Mouse (Mus musculus): ENCODE results near the gene Oprm1. TPM values are rescaled to one million over a fixed set of nuclear protein-coding genes. Genes with fewer than 3 reads are reported as not detected.
"Not testable (repeated sequence)": the region's sequence is repeated elsewhere in the genome, so short reads cannot be mapped to it uniquely, and the experiment has no call there.

Oprm1 gene
- polyA plus RNA-seq, 1 experiment from 2014 or later: not detected

DNA sequence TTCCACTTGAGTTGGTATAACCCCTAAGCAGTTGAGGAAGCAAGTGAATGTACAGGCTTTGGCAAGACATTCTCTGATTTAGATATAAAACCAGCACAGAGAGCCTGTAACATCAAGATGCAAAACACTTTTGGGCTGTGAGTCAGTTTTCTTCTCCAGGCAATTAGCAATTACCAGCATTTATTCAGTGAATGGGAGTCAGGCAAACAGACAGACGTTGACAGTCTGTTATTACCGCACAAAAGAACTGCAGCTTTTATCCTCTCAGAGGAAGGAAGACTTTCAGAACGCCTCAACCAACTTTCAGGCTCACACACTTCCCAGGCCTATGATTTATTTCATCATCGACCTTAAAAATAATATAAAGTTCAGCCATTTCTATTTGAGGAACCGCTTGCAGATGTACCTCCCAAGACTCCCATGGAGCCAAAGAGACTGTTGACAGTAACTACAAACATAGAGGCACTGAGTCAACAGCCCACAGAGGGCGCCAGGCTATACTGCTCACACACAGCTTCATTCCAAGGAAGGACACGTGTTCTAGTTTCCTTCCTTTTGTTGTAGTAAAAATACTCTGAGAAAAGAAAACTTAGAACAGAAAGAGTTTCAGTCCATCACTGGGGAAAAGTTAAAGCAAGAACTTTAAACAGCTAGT lies 113.2 kb downstream of the Oprm1 start:
- H3K27ac ChIP-seq: no peak overlapping the region
- H3K4me3 ChIP-seq (ENCODE audit: inconsistent target): no peak overlapping the region
- no peaks in the 10 kb centered on the region for H3K36me3 ChIP-seq (ENCODE audit: inconsistent target)
- H3K79me2 ChIP-seq (ENCODE audit: inconsistent target): no peaks in the 10 kb centered on the region
- WGBS (ENCODE audit: missing documents): 90% methylated on average over 7 of the region's 7 CpGs

DNA sequence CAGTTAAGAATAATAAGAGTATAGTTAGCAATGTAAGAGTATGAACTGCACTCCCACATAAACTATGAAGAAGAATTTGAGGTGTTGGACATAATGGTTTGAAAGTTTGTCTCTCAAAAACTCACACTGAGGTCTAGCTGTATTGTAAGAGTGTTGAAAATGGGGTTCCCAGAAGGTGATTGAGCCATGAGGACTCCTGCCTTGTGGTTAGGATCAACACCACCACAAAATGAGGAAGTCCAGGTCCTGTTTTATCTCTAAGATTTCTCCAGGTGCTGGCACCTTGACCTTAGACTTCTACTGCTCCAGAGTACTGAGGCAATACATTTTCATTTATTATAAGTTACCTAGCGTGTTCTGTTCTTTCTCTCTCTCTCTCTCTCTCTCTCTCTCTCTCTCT lies 115.6 kb downstream of the Oprm1 start:
- WGBS (ENCODE audit: missing documents): 100% methylated on average over 1 of the region's 1 CpGs
- H3K36me3 ChIP-seq (ENCODE audit: inconsistent target): no peaks in the 10 kb centered on the region
- no peak overlapping the region for H3K4me3 ChIP-seq (ENCODE audit: inconsistent target)
- no peak overlapping the region for H3K27ac ChIP-seq
- no peaks in the 10 kb centered on the region for H3K79me2 ChIP-seq (ENCODE audit: inconsistent target)

- WGBS (ENCODE audit: missing documents): 96% methylated on average over 2 of the region's 2 CpGs
- no peaks in the 10 kb centered on the region for H3K79me2 ChIP-seq (ENCODE audit: inconsistent target)
- no peak overlapping the region for H3K27ac ChIP-seq
- H3K36me3 ChIP-seq (ENCODE audit: inconsistent target): no peaks in the 10 kb centered on the region
- H3K4me3 ChIP-seq (ENCODE audit: inconsistent target): no peak overlapping the region
These were observed 120.1 kb downstream of the Oprm1 start for GRCm38 (mm10) chr10:6878276-6878881.

DNA sequence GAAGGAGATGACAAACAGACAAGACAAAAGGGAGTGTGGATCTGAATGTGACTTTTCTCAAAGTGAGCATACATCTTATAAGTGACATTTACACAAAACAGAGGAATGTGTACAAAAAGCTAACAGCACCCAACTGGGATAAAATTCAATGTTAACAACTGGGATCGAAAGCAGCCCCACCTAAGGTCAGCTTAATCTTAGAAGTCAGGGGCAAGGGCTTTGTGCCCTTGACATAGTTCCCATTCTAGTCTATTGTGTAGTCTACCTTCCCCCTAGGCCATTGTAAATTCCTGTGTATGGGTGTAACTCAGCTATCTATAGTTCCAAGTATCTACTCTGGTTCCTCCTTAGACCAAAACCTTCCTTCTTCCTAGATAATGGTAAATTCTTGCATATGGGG lies 123.7 kb downstream of the Oprm1 start:
- H3K4me3 ChIP-seq (ENCODE audit: inconsistent target); H3K27ac ChIP-seq; H3K36me3 ChIP-seq (ENCODE audit: inconsistent target); H3K79me2 ChIP-seq (ENCODE audit: inconsistent target): not testable (repeated sequence)
- 100% methylated on average over 1 of the region's 1 CpGs for WGBS (ENCODE audit: missing documents)

DNA sequence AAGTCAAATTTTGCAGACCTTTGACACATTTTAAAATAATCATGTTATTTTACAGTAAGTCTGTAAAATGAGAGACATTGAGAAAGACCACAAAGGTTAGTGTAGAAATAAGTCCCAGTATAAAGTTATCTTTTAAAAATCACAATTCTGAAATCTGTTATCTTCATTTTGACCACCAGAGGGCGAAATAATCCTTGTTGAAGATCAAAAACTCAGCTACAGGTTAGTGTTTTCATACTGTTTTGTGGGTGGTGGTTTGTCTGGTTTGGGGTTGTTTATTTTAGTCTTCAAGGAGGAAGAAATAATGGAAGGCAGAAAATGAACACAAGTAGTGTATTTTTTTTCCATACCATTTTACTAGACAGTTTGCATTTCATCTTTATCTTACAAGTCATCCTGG lies 127.2 kb downstream of the Oprm1 start:
- Histone ChIP-seq H3K79me2 (ENCODE audit: inconsistent target) (no peaks in the 10 kb centered on the region), H3K36me3 (ENCODE audit: inconsistent target) (no peaks in the 10 kb centered on the region), H3K4me3 (ENCODE audit: inconsistent target) (no peak overlapping the region), H3K27ac (no peak overlapping the region)
- 0% methylated on average over 1 of the region's 1 CpGs for WGBS (ENCODE audit: missing documents)

DNA sequence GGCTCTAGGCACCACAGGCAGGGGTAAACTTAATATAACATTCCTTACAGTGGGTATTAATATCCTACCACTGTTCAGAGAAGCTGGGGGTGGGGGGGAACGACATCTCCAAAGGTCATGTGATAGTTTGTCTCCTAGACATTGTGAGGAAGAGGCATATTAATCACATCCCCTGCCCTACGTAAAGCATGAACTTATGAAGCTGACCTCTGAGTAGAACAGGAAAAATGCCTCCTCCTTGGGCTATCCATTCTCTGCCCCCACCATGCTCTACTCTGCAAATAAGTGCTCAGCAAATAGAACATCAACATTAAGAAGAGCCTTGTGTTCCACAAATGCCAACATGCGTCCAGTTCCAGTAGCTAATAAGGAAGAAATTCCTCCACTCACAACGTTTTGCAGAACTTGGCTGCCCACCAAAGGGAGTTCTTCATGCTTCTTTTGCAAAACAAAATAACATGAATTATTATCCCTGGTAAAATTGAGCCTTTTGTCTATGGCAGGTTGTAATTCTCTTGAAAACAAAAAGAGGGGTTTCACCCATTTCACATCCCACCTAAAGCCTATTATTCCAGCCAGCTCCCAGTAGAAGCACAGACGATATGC lies 131.4 kb downstream of the Oprm1 start:
- H3K27ac ChIP-seq: no peak overlapping the region
- 77% methylated on average over 5 of the region's 5 CpGs for WGBS (ENCODE audit: missing documents)
- no peak overlapping the region for H3K4me3 ChIP-seq (ENCODE audit: inconsistent target)
- H3K79me2 ChIP-seq (ENCODE audit: inconsistent target): no peaks in the 10 kb centered on the region
- no peaks in the 10 kb centered on the region for H3K36me3 ChIP-seq (ENCODE audit: inconsistent target)

DNA sequence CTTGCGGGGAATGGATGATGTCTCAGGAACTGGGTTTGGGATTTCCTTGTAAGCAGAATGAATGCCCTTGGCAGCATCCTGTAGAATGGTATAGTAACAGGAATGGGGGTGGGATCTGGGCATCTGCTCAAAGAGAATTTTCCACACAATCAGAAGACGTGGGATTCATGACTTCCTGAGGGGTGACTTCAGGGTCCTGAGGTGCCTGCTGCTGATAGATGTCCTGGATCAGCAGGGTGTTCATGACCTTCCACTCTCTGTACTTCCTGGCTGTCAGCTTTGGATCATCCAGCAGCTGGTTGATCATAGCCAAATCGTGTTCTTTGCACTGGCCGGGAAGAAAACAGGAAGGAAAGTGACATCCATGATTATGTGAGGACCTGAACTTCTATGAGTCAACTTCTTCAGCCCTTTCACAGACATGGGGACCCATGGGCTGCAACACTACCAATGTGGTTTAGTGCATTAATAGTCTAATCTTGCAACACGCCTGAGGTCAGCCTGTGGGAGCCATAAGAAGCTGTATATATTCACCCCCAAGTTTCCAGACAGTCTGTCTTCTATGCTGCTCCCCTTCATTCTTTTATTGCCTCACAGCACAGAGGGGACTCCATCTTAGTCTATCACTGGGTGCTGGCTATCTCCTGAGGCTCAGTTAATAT lies 132.2 kb downstream of the Oprm1 start:
- H3K4me3 ChIP-seq (ENCODE audit: inconsistent target): no peak overlapping the region
- H3K27ac ChIP-seq: no peak overlapping the region
- no peaks in the 10 kb centered on the region for H3K36me3 ChIP-seq (ENCODE audit: inconsistent target)
- WGBS (ENCODE audit: missing documents): 44% methylated on average over 5 of the region's 5 CpGs
- no peaks in the 10 kb centered on the region for H3K79me2 ChIP-seq (ENCODE audit: inconsistent target)

DNA sequence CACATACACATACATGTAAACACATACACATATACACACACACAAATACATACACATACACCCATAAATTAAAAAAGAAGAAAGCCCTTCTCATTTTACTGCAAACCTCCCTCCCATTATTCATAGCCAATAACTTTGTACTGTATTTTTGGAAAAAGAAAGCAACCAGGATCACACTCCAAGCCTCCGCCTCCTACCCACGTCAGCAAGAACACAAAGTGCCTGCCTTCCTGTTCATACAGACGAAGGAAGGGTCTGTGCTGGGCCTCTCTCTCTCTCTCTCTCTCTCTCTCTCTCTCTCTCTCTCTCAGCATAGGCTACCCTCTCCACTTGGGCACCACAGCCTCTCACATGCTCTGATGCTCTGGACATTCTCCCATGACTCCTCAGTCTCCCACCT lies 137.5 kb downstream of the Oprm1 start:
- WGBS (ENCODE audit: missing documents): 82% methylated on average over 3 of the region's 3 CpGs
- Histone ChIP-seq H3K4me3 (ENCODE audit: inconsistent target) (no peak overlapping the region), H3K27ac (no peak overlapping the region), H3K79me2 (ENCODE audit: inconsistent target) (no peaks in the 10 kb centered on the region), H3K36me3 (ENCODE audit: inconsistent target) (no peaks in the 10 kb centered on the region)

DNA sequence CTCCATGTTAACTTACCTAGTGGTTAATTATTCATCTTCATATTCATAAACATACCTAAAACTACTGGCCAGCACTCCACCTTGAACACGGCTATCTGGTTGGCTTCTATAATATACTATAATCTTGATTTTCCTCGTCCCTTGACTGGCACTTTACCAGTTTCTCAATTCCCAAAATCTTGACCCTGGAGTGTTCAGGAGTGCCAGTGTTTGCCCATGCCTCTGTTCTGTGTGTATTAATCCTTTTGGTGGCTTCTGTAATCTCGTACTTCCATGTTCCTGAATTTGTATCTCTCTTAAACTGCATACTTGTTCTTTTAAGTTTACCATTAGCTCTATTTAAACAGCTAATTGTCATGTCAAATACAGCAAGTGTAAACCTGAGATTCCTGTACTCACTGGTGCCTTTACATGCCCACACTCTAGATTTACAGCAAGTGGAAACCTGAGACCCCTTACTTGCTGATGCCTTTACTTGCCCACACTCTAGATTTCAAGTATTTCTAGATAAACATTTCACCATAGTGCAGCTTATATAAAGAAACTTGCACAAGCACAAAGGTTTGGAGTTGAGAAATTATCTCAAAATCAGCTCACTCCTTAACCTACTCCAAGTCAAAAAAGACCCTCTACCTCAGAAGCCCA lies 138.5 kb downstream of the Oprm1 start:
- Histone ChIP-seq H3K36me3 (ENCODE audit: inconsistent target) (no peaks in the 10 kb centered on the region), H3K27ac (no peak overlapping the region), H3K79me2 (ENCODE audit: inconsistent target) (no peaks in the 10 kb centered on the region), H3K4me3 (ENCODE audit: inconsistent target) (no peak overlapping the region)
- WGBS (ENCODE audit: missing documents): 90% methylated on average over 3 of the region's 3 CpGs

- H3K27ac ChIP-seq: no peak overlapping the region
- 95% methylated on average over 4 of the region's 4 CpGs for WGBS (ENCODE audit: missing documents)
These were observed 141.8 kb downstream of the Oprm1 start for GRCm38 (mm10) chr10:6900126-6900525.

GRCm38 (mm10) chr10:6901819-6902393 lies 143.6 kb downstream of the Oprm1 start:
- H3K79me2 ChIP-seq (ENCODE audit: inconsistent target): no peaks in the 10 kb centered on the region
- no peak overlapping the region for H3K4me3 ChIP-seq (ENCODE audit: inconsistent target)
- H3K27ac ChIP-seq: no peak overlapping the region
- 92% methylated on average over 3 of the region's 3 CpGs for WGBS (ENCODE audit: missing documents)
- no peaks in the 10 kb centered on the region for H3K36me3 ChIP-seq (ENCODE audit: inconsistent target)

More at GRCm38 (mm10) chr10:6900126-6900525, 141.8 kb downstream of the Oprm1 start:
- Histone ChIP-seq H3K4me3 (ENCODE audit: inconsistent target) (no peak overlapping the region), H3K79me2 (ENCODE audit: inconsistent target) (no peaks in the 10 kb centered on the region), H3K36me3 (ENCODE audit: inconsistent target) (no peaks in the 10 kb centered on the region)

GRCm38 (mm10) chr10:6909763-6910162 lies 151.5 kb downstream of the Oprm1 start:
- WGBS (ENCODE audit: missing documents): 87% methylated on average over 2 of the region's 2 CpGs
- no peak overlapping the region for H3K4me3 ChIP-seq (ENCODE audit: inconsistent target)
- no peaks in the 10 kb centered on the region for H3K36me3 ChIP-seq (ENCODE audit: inconsistent target)
- no peak overlapping the region for H3K27ac ChIP-seq
- H3K79me2 ChIP-seq (ENCODE audit: inconsistent target): no peaks in the 10 kb centered on the region

- WGBS (ENCODE audit: missing documents): 69% methylated on average over 1 of the region's 1 CpGs
- Histone ChIP-seq H3K27ac (no peak overlapping the region), H3K4me3 (ENCODE audit: inconsistent target) (no peak overlapping the region), H3K79me2 (ENCODE audit: inconsistent target) (no peaks in the 10 kb centered on the region), H3K36me3 (ENCODE audit: inconsistent target) (no peaks in the 10 kb centered on the region)
These were observed 157.7 kb downstream of the Oprm1 start for GRCm38 (mm10) chr10:6915991-6916390.

GRCm38 (mm10) chr10:6916545-6917257 lies 158.4 kb downstream of the Oprm1 start:
- Histone ChIP-seq H3K27ac (no peak overlapping the region), H3K79me2 (ENCODE audit: inconsistent target) (no peaks in the 10 kb centered on the region), H3K4me3 (ENCODE audit: inconsistent target) (no peak overlapping the region), H3K36me3 (ENCODE audit: inconsistent target) (no peaks in the 10 kb centered on the region)
- 48% methylated on average over 6 of the region's 6 CpGs for WGBS (ENCODE audit: missing documents)
